Mouse (Mus musculus) thymus, adult 2 months (tissue): ENCODE data around the gene Slc6a6.

Experiments
- CTCF ChIP-seq: fragments of 200-500 bp; IDR thresholded peaks from 2 replicates; pipeline ENCODE4 v1.5.1; 2012; ENCODE audit warnings: mild to moderate bottlenecking, control low read depth, low read length, moderate library complexity, borderline replicate concordance; ENCODE audit not compliant: control insufficient read depth, poor library complexity, insufficient read depth; ENCODE audit errors: extremely low read depth
- POLR2A ChIP-seq: fragments of 200-500 bp; IDR thresholded peaks from 2 replicates; pipeline ENCODE4 v1.6.1; 2012; ENCODE audit warnings: mild to moderate bottlenecking, low read length, control low read depth, moderate library complexity; ENCODE audit not compliant: control insufficient read depth, poor library complexity, insufficient read depth; ENCODE audit errors: extremely low read depth

- TF ChIP-seq POLR2A, result no peak
- TF ChIP-seq CTCF, result no peak
Observed at GRCm38 (mm10) chr6:91643011-91643410, 40.8 kb upstream of the Slc6a6 start.
